Mouse (Mus musculus): ENCODE measurements around the gene Slit3. TPM values are rescaled to one million over a fixed set of nuclear protein-coding genes. Genes with fewer than 3 reads are reported as not detected.

Gene Slit3
- polyA plus RNA-seq, 1 experiment from 2014 or later, result 15.0 TPM

GRCm38 (mm10) chr11:35304216-35304975, 183.4 kb downstream of the Slit3 start:
- Histone ChIP-seq H3K4me1 (peaks cover 5% of the 10 kb centered on the region), H3K9me3 (replicated peaks) (no peaks in the 10 kb centered on the region), H3K4me3 (no peak overlapping the region), H3K27ac (replicated peaks) (no peak overlapping the region), H3K36me3 (no peaks in the 10 kb centered on the region), H3K27me3 (ENCODE audit: low read depth, poor library complexity, severe bottlenecking) (peaks cover 89% of the 10 kb centered on the region)
- WGBS, result 78% methylated on average over 8 of the region's 8 CpGs
- DNase-seq (ENCODE audit: low spot score), result no peak

GRCm38 (mm10) chr11:35305111-35305510, 184.1 kb downstream of the Slit3 start:
- H3K4me1 ChIP-seq, result peaks cover 5% of the 10 kb centered on the region
- 61% methylated on average over 5 of the region's 5 CpGs for WGBS
- no peaks in the 10 kb centered on the region for H3K9me3 ChIP-seq (replicated peaks)
- no peak overlapping the region for H3K27ac ChIP-seq (replicated peaks)
- no peak overlapping the region for H3K4me3 ChIP-seq
- DNase-seq (ENCODE audit: low spot score), result no peak
- no peaks in the 10 kb centered on the region for H3K36me3 ChIP-seq
- H3K27me3 ChIP-seq (ENCODE audit: low read depth, poor library complexity, severe bottlenecking), result peaks cover 90% of the 10 kb centered on the region

- H3K27ac ChIP-seq (replicated peaks), result no peak overlapping the region
- no peak for DNase-seq (ENCODE audit: low spot score)
- peaks cover 5% of the 10 kb centered on the region for H3K4me1 ChIP-seq
- H3K36me3 ChIP-seq, result no peaks in the 10 kb centered on the region
- 93% methylated on average over 3 of the region's 3 CpGs for WGBS
- H3K4me3 ChIP-seq, result no peak overlapping the region
- H3K9me3 ChIP-seq (replicated peaks), result no peaks in the 10 kb centered on the region
- peaks cover 91% of the 10 kb centered on the region for H3K27me3 ChIP-seq (ENCODE audit: low read depth, poor library complexity, severe bottlenecking)
Observed at GRCm38 (mm10) chr11:35305910-35306309, 184.9 kb downstream of the Slit3 start.

- H3K4me1 ChIP-seq, result peaks cover 5% of the 10 kb centered on the region
- no peak for DNase-seq (ENCODE audit: low spot score)
- H3K36me3 ChIP-seq, result no peaks in the 10 kb centered on the region
- 92% methylated on average over 5 of the region's 5 CpGs for WGBS
- H3K9me3 ChIP-seq (replicated peaks), result no peaks in the 10 kb centered on the region
- no peak overlapping the region for H3K4me3 ChIP-seq
- peaks cover 94% of the 10 kb centered on the region for H3K27me3 ChIP-seq (ENCODE audit: low read depth, poor library complexity, severe bottlenecking)
- H3K27ac ChIP-seq (replicated peaks), result no peak overlapping the region
Observed at GRCm38 (mm10) chr11:35306922-35307321, 185.9 kb downstream of the Slit3 start.

- H3K27me3 ChIP-seq (ENCODE audit: low read depth, poor library complexity, severe bottlenecking), result peaks cover 97% of the 10 kb centered on the region
- 91% methylated on average over 4 of the region's 4 CpGs for WGBS
- H3K9me3 ChIP-seq (replicated peaks), result no peaks in the 10 kb centered on the region
- no peak overlapping the region for H3K4me3 ChIP-seq
- no peak overlapping the region for H3K27ac ChIP-seq (replicated peaks)
- peaks cover 5% of the 10 kb centered on the region for H3K4me1 ChIP-seq
- DNase-seq (ENCODE audit: low spot score), result no peak
- no peaks in the 10 kb centered on the region for H3K36me3 ChIP-seq
Observed at GRCm38 (mm10) chr11:35307992-35308391, 187.0 kb downstream of the Slit3 start.

GRCm38 (mm10) chr11:35315449-35316028, 194.5 kb downstream of the Slit3 start:
- no peak overlapping the region for H3K27ac ChIP-seq (replicated peaks)
- no peak for DNase-seq (ENCODE audit: low spot score)
- H3K9me3 ChIP-seq (replicated peaks), result peaks cover 8% of the 10 kb centered on the region; the same call in 1 of the 2 replicates
- 86% methylated on average over 5 of the region's 5 CpGs for whole genome bisulfite sequencing
- H3K4me3 ChIP-seq, result no peak overlapping the region
- H3K36me3 ChIP-seq, result no peaks in the 10 kb centered on the region
- H3K27me3 ChIP-seq (ENCODE audit: low read depth, poor library complexity, severe bottlenecking), result peaks cover 94% of the 10 kb centered on the region
- H3K4me1 ChIP-seq, result peaks cover 21% of the 10 kb centered on the region

- H3K27me3 ChIP-seq (ENCODE audit: low read depth, poor library complexity, severe bottlenecking), result peaks cover 96% of the 10 kb centered on the region
- H3K4me1 ChIP-seq, result peaks cover 21% of the 10 kb centered on the region
- no peak overlapping the region for H3K27ac ChIP-seq (replicated peaks)
- H3K4me3 ChIP-seq, result no peak overlapping the region
- no peaks in the 10 kb centered on the region for H3K36me3 ChIP-seq
- no peak for DNase-seq (ENCODE audit: low spot score)
- peaks cover 8% of the 10 kb centered on the region; the same call in 1 of the 2 replicates for H3K9me3 ChIP-seq (replicated peaks)
- WGBS, result 95% methylated on average over 5 of the region's 5 CpGs
Observed at GRCm38 (mm10) chr11:35317221-35317620, 196.2 kb downstream of the Slit3 start.

GRCm38 (mm10) chr11:35317775-35318432, 196.9 kb downstream of the Slit3 start:
- Histone ChIP-seq H3K4me1 (peaks cover 21% of the 10 kb centered on the region), H3K36me3 (no peaks in the 10 kb centered on the region), H3K9me3 (replicated peaks) (peaks cover 14% of the 10 kb centered on the region; the same call in 1 of the 2 replicates), H3K27me3 (ENCODE audit: low read depth, poor library complexity, severe bottlenecking) (peaks cover 96% of the 10 kb centered on the region), H3K27ac (replicated peaks) (no peak overlapping the region; the same call in 1 of the 2 replicates), H3K4me3 (no peak overlapping the region)
- DNase-seq (ENCODE audit: low spot score), result peak; percentile 75
- 34% methylated on average over 7 of the region's 7 CpGs for WGBS

- 23% methylated on average over 12 of the region's 12 CpGs for WGBS
- peaks cover 96% of the 10 kb centered on the region for H3K27me3 ChIP-seq (ENCODE audit: low read depth, poor library complexity, severe bottlenecking)
- peaks cover 15% of the 10 kb centered on the region; the same call in 1 of the 2 replicates for H3K9me3 ChIP-seq (replicated peaks)
- no peak for DNase-seq (ENCODE audit: low spot score)
- H3K4me3 ChIP-seq, result no peak overlapping the region
- peak overlapping the region; percentile 39; the same call in 1 of the 2 replicates for H3K27ac ChIP-seq (replicated peaks)
- H3K36me3 ChIP-seq, result no peaks in the 10 kb centered on the region
- peaks cover 21% of the 10 kb centered on the region for H3K4me1 ChIP-seq
Observed at GRCm38 (mm10) chr11:35318433-35319020, 197.5 kb downstream of the Slit3 start.

GRCm38 (mm10) chr11:35320518-35320917, 199.5 kb downstream of the Slit3 start:
- peaks cover 96% of the 10 kb centered on the region for H3K27me3 ChIP-seq (ENCODE audit: low read depth, poor library complexity, severe bottlenecking)
- no peak overlapping the region for H3K27ac ChIP-seq (replicated peaks)
- peaks cover 15% of the 10 kb centered on the region; the same call in 1 of the 2 replicates for H3K9me3 ChIP-seq (replicated peaks)

GRCm38 (mm10) chr11:35324397-35324796, 203.4 kb downstream of the Slit3 start:
- Histone ChIP-seq H3K27me3 (ENCODE audit: low read depth, poor library complexity, severe bottlenecking) (peaks cover 100% of the 10 kb centered on the region), H3K9me3 (replicated peaks) (peaks cover 7% of the 10 kb centered on the region; the same call in 1 of the 2 replicates), H3K4me1 (peaks cover 40% of the 10 kb centered on the region), H3K36me3 (no peaks in the 10 kb centered on the region), H3K4me3 (no peak overlapping the region), H3K27ac (replicated peaks) (no peak overlapping the region)
- 68% methylated on average over 5 of the region's 5 CpGs for WGBS
- DNase-seq (ENCODE audit: low spot score), result no peak

More at GRCm38 (mm10) chr11:35320518-35320917, 199.5 kb downstream of the Slit3 start:
- Histone ChIP-seq H3K36me3 (no peaks in the 10 kb centered on the region), H3K4me3 (no peak overlapping the region), H3K4me1 (peaks cover 26% of the 10 kb centered on the region)
- DNase-seq (ENCODE audit: low spot score), result no peak
- 73% methylated on average over 3 of the region's 3 CpGs for WGBS

GRCm38 (mm10) chr11:35325131-35325995, 204.3 kb downstream of the Slit3 start:
- Histone ChIP-seq H3K4me1 (peaks cover 39% of the 10 kb centered on the region), H3K36me3 (no peaks in the 10 kb centered on the region), H3K27me3 (ENCODE audit: low read depth, poor library complexity, severe bottlenecking) (peaks cover 100% of the 10 kb centered on the region), H3K27ac (replicated peaks) (no peak overlapping the region), H3K4me3 (no peak overlapping the region), H3K9me3 (replicated peaks) (peaks cover 7% of the 10 kb centered on the region; the same call in 1 of the 2 replicates)
- DNase-seq (ENCODE audit: low spot score), result no peak
- 43% methylated on average over 10 of the region's 10 CpGs for WGBS

Measured in midbrain, embryonic 10.5 days (tissue).